In genomic region chr3:73084620-73085019, GRCm38 (mm10) we compare ENCODE assay signal across 21 mouse cellular contexts. TPM values are rescaled to one million over a fixed set of nuclear protein-coding genes. Genes with fewer than 3 reads are reported as not detected.
DNase-seq lines count a peak whose midpoint lies in the region; ATAC-seq lines count a peak whose summit lies in the region.
"Had no signal": no experiment of that assay in that cellular context is flagged by ENCODE, and none has a peak within 500 bp of the region (broad histone marks: within the 10 kb centered on the region; RNA-seq: fewer than 3 reads in every experiment).

No protein-coding gene starts in this region.

- no peak overlapping the region for H3K9ac ChIP-seq in neural tube, embryonic 15.5 days (replicated peaks)

- no peak overlapping the region for H3K4me2 ChIP-seq in neural tube, embryonic 15.5 days

- peak; percentile 94 for ATAC-seq in frontal cortex, adult (ENCODE audit: low TSS enrichment)
- ATAC-seq in neural tube, embryonic 15.5 days (ENCODE audit: low FRiP score), result no peak
- ATAC-seq: activated CD4-positive, CD25-positive, alpha-beta regulatory T cell, adult 4 months; CD4-positive, CD25-positive, alpha-beta regulatory T cell, adult 4 months; Patski had no signal

- no peaks in the 10 kb centered on the region for H3K4me1 ChIP-seq in neural tube, embryonic 15.5 days

- no peak for DNase-seq in frontal cortex, postnatal 25 days (ENCODE audit: low spot score in 2 of 2)
- DNase-seq in brain, adult 2 months (ENCODE audit: low read depth, low spot score), result peak; percentile 32
- DNase-seq: adrenal gland, adult 2 months; adrenal gland, adult 8-10 months; adrenal gland, postnatal 10 days; adrenal gland, postnatal 14 days; adrenal gland, postnatal 25 days; adrenal gland, postnatal 36 days; B cell, adult 2 months; cerebellum, adult 11 months; cerebellum, adult 11-12 months; cerebellum, adult 18-20 months; cerebellum, adult 2 months had no signal

- no peaks in the 10 kb centered on the region for H3K9me3 ChIP-seq in neural tube, embryonic 15.5 days (replicated peaks)
- H3K9me3 ChIP-seq: G1E had no signal

- no peak overlapping the region for H3K4me3 ChIP-seq in neural tube, embryonic 15.5 days (replicated peaks)

- 70% methylated on average over 5 of the region's 5 CpGs for WGBS in neural tube, embryonic 15.5 days

- H3K36me3 ChIP-seq in neural tube, embryonic 15.5 days, result no peaks in the 10 kb centered on the region
- H3K36me3 ChIP-seq: G1E had no signal

- H3K27me3 ChIP-seq in neural tube, embryonic 15.5 days (replicated peaks), result no peaks in the 10 kb centered on the region
- H3K27me3 ChIP-seq: CH12.LX, Patski had no signal

- H3K27ac ChIP-seq in neural tube, embryonic 15.5 days (replicated peaks), result no peak overlapping the region

RNA-seq across cellular contexts. Expression of gene Slitrk3, which starts 27.0 kb away (rescaled TPM):
- 25.6 and 28.1 TPM in 2 replicates for polyA plus RNA-seq in neural tube, embryonic 15.5 days (2015; fragmentation: Nextera tagmentation; extraction: Ambion mirVana)
- polyA plus RNA-seq: activated CD4-positive, CD25-positive, alpha-beta regulatory T cell, adult 4 months; adrenal gland, adult 2 months; C2C12; CD4-positive, CD25-positive, alpha-beta regulatory T cell, adult 4 months; G1E; Patski had no signal
